Mouse (Mus musculus) cerebellum, postnatal 4 days (tissue): ENCODE results near the gene Kdm4a.
A peak's percentile ranks its signal among the peaks of the same experiment; 100 is the strongest.

Experiments
- DNase-seq, 2 experiments: peaks; one replicate each; pipeline ENCODE4 v3.0.0; 2022; ENCODE audit warnings: low spot score in 2 of 2, mixed read lengths in 1 of 2

Gene Kdm4a

GRCm38 (mm10) chr4:118179467-118180300, at the start of gene Kdm4a:
Gene Kdm4a (minus strand): TSS chr4:118180043.
- peak; percentile 79 to 85 for DNase-seq

GRCm38 (mm10) chr4:118229035-118229770, 49.4 kb upstream of the Kdm4a start:
- DNase-seq = no peak

- no peak for DNase-seq
Measured at GRCm38 (mm10) chr4:118227398-118227797, 47.6 kb upstream of the Kdm4a start.

GRCm38 (mm10) chr4:118221261-118221660, 41.4 kb upstream of the Kdm4a start:
- DNase-seq = no peak

GRCm38 (mm10) chr4:118220756-118221155, 40.9 kb upstream of the Kdm4a start:
- DNase-seq = no peak

GRCm38 (mm10) chr4:118219487-118219886, 39.6 kb upstream of the Kdm4a start:
- no peak for DNase-seq

- DNase-seq = no peak
Measured at GRCm38 (mm10) chr4:118218521-118218920, 38.7 kb upstream of the Kdm4a start.

GRCm38 (mm10) chr4:118216726-118217595, 37.1 kb upstream of the Kdm4a start:
- peak in 1 of 2 experiments; percentile 76 for DNase-seq

- DNase-seq = no peak
Measured at GRCm38 (mm10) chr4:118214891-118215290, 35.0 kb upstream of the Kdm4a start.

- DNase-seq = no peak
Measured at GRCm38 (mm10) chr4:118206918-118207640, 27.2 kb upstream of the Kdm4a start.

- no peak for DNase-seq
Measured at GRCm38 (mm10) chr4:118205906-118206305, 26.1 kb upstream of the Kdm4a start.

- DNase-seq = no peak
Measured at GRCm38 (mm10) chr4:118199093-118199492, 19.2 kb upstream of the Kdm4a start.

- DNase-seq = no peak
Measured at GRCm38 (mm10) chr4:118198606-118199005, 18.8 kb upstream of the Kdm4a start.

GRCm38 (mm10) chr4:118196185-118196584, 16.3 kb upstream of the Kdm4a start:
- no peak for DNase-seq

- DNase-seq = no peak
Measured at GRCm38 (mm10) chr4:118180301-118181080, 648 bp upstream of the Kdm4a start.

GRCm38 (mm10) chr4:118178952-118179466, 834 bp downstream of the Kdm4a start:
- no peak for DNase-seq

GRCm38 (mm10) chr4:118172461-118172860, 7.4 kb downstream of the Kdm4a start:
- no peak for DNase-seq

- no peak for DNase-seq
Measured at GRCm38 (mm10) chr4:118171006-118171405, 8.8 kb downstream of the Kdm4a start.

- DNase-seq = no peak
Measured at GRCm38 (mm10) chr4:118162123-118162522, 17.7 kb downstream of the Kdm4a start.

- DNase-seq = no peak
Measured at GRCm38 (mm10) chr4:118157666-118158065, 22.2 kb downstream of the Kdm4a start.
